Mouse (Mus musculus): ENCODE data around the gene Atp2a3.
A peak's percentile ranks its signal among the peaks of the same experiment; 100 is the strongest.

The Atp2a3 gene

GRCm38 (mm10) chr11:72961072-72961980, at the start of gene Atp2a3:
Gene Atp2a3, plus strand, starts transcription at chr11:72961169.
- no peak for DNase-seq

GRCm38 (mm10) chr11:72917299-72917996, 43.5 kb upstream of the Atp2a3 start:
- DNase-seq: no peak

GRCm38 (mm10) chr11:72923116-72923515, 37.9 kb upstream of the Atp2a3 start:
- no peak for DNase-seq

DNA sequence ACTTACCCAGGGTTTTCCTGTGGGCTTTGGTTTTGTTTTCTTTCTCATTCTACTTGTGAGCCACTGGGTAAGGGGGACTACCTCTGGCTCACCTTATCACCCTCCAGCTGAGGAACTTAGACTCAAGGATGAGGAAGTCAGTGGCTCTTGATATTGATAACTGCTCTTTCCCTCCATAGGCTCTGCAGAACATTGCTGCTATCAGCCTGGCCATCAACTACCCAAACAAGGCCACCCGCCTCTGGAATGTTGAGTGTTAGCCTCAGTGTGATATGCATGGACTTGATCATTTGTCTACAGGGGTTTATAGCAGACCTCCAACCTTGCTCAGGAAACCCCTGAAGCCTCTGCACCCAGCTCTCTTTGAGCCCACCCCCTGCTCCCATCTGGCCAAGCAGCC, 36.5 kb upstream of the Atp2a3 start:
- DNase-seq: no peak

GRCm38 (mm10) chr11:72925067-72925466, 35.9 kb upstream of the Atp2a3 start:
- DNase-seq: peak in 1 of 2 experiments; percentile 9

GRCm38 (mm10) chr11:72926226-72926890, 34.6 kb upstream of the Atp2a3 start:
- peak; percentile 63 to 66 for DNase-seq

DNA sequence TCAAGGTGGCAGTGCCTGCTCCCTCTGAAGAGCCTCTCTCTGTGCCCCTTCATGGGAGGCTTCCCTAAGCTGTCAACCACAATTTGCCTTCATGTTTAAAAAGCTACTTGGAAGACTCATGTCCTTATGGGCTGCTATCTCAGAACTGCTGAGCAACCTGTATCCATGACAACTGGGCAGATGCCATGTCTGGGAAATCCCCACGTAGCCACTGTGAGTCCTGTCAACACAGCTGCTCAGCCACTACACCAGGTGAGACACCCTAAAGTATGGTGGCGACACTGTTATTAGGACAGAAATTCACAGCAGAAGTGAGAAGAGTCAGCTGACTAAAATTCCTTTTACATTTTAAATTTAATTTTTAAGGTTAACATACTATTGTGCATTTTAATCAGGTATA, 32.5 kb upstream of the Atp2a3 start:
- no peak for DNase-seq

GRCm38 (mm10) chr11:72940208-72941143, 20.5 kb upstream of the Atp2a3 start:
- DNase-seq: peak; percentile 31 to 42

DNA sequence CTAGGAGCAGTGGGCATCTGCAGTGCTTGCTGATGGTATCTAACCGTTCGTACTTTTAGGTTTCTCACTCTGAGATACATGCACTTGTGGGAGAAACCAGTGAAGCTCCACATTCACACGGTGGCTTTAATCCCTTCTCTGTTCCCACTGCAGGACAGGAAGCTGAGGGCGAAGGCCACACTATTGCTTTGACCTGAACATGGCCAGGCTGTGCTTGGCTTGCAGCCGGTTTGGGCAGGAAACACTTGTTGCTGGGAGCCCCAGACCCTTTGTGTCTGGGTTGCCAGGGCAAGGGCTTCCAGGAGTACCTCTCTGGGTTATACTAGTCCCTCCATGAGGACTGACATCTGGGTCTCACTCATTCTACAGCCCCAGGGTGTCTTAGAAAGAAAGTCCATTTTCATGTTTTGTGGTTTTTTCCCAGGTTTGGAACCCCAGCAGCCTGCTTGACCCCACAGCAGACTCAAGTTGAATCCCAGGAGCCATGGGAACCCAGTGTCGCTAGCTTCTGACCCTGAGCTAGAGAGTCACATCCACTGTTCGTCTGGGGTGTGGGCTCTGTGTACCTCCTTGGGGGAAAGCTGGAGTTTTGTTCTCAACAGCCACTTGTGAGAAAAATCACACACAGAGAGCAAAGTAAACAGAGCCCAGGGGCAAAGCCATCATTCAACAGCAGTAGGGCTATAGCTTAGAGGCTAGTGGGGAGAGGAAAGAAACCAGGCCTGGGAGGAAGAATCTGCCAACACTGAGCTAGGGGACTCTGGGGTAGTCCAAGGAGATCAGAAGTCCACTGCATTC, 15.8 kb upstream of the Atp2a3 start:
- DNase-seq: no peak

GRCm38 (mm10) chr11:72945875-72946559, 15.0 kb upstream of the Atp2a3 start:
- DNase-seq: no peak

DNA sequence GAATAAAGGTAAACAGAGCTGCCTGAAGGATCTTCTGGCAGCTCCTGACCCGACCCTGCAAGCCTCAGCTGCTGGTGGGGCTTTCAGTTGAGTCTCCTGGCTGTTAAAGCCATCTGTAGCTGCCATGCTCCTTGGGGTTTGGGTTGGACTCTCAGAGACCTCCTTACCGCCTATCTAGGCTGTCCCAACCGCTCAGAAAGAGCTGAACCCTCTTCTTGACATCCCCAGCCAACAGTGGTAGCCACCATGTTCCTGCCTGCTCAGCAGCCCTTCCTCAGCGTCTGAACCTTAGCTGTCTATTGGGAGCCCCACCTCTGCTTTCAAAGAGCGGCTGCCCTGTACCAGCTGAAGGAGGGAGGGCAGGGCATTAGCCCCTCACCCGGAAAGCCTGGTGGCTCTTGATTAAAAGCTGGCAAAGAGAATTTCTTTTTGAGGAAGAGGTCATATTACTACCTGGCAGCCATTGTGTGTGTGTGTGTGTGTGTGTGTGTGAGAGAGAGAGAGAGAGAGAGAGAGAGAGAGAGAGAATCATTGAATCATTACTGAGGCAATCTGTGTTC, 14.3 kb upstream of the Atp2a3 start:
- DNase-seq: no peak

DNA sequence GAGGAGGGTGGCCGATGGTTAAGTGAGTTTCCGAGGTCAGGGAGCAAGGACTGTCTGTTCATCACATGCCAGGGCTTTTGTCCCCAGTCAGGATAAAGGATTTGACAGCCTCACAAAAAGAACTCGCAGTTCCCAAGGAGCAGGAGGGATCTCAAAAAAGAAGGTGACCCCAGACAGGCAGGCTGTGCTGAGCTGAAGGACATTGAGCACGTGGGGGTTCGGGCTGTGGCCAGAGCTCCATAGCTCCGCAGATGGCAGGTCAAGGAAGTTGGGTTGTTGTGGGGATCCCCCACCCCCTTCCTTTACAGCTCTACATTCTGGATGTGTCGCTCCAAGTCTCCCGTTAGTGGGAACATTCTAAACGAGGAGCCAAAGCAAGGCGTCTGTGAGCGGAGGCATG, 13.1 kb upstream of the Atp2a3 start:
- DNase-seq: no peak

- no peak for DNase-seq
Measured at GRCm38 (mm10) chr11:72948254-72948653, 12.7 kb upstream of the Atp2a3 start.

DNA sequence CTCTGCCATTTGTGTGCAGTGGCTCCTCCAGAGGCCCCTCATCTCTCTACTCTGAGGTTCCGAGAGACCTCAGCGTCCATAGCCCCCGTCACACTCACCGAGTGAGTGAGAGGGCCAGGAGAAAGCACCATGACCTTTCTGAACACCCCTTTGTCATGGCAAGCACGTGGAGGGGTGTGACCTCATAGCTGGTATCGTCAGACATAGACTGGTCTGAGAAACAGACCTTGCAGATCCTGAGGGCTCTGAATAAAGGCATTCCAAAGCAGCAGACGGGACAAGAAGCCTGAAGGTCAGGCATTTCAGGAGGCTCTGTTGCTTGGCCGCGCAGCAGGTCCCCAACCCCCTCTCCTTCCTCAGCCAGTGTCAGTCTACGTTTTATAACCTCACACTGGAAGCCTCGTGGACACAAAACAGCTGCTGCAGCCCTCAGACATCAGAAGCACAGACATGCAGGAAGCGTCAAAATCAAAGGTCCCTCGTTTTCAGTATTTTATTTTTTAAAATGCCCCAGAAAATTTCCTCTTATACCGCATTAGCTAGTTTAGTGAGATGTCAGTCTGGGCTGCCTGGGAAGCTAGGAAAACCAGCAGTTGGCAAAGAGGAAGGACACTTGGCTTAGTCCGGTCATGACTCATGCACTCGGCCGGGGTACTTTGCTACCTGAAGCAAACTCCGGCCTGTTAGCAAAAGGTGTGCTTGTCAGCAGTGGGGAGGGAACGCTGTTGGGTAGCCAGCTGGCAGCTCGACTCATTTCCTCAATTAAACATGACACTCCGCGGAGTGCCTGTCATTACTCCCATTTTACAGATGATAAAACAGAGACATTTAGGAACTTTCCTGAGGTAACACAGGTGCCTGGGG, 9.6 kb upstream of the Atp2a3 start:
- peak; percentile 38 to 46 for DNase-seq

DNA sequence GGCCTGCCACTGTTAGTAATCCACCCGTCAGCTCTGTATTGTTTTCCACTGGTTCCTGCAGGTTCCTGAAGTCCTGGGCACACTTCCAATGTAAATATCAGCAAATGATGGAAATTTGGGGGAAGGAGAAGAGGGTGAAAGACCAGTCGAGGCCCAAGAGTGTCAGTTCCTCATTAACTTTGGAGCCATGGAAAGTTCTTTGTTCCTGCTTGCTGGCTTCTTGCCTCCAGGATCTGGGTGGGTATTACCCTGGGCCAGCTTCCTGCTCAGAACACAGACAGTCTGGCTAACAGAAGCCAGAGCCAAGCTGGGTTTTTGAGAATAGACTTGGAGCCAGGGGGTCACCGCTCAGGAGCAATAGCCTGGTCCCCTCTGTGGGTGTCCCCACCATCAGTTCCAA, 8.7 kb upstream of the Atp2a3 start:
- DNase-seq: no peak

- DNase-seq: no peak
Measured at GRCm38 (mm10) chr11:72952697-72953096, 8.3 kb upstream of the Atp2a3 start.

GRCm38 (mm10) chr11:72953116-72953439, 7.9 kb upstream of the Atp2a3 start:
- no peak for DNase-seq

- DNase-seq: peak; percentile 46 to 55
Measured at GRCm38 (mm10) chr11:72953440-72954151, 7.4 kb upstream of the Atp2a3 start.

DNA sequence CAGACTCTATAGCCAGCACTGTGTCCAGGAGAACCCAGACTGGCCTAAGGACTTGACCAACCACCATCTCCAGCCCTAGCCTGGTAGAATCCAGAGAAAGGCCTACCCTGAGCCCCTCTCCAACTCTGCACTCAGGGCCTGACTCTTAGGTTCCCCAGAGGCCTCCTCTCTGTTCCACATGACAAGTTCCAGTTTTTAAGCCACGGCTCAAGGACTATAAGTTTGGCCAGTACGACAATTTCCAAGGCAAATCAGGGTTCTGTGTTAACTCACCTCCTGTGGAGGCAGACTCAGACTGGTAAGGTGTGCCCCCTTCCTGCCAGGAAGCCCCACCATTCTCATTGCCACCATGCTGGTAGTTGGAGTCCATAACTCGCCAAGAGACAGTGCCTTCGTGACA, 6.8 kb upstream of the Atp2a3 start:
- no peak for DNase-seq
